Mouse (Mus musculus) adrenal gland, postnatal 0 days (tissue): ENCODE data around the gene Hoxb9. TPM values are rescaled to one million over a fixed set of nuclear protein-coding genes. Genes with fewer than 3 reads are reported as not detected.

Experiments
- microRNA-seq: library from miRNA; unstranded; fragments of <30 nt; microRNA quantifications from one replicate; pipeline ENCODE4, GENCODE M21; 2016; ENCODE audit warnings: borderline replicate concordance; ENCODE audit not compliant: insufficient number of aligned reads
- polyA plus RNA-seq: library from polyadenylated mRNA; unstranded; fragments of >200 nt; fragmentation: Nextera tagmentation; extraction: Ambion mirVana; gene quantifications from 2 replicates; pipeline ENCODE4 v1.2.1, GENCODE M21; 2015

The Hoxb9 gene
- polyA plus RNA-seq: 5.8 and 16.8 TPM in 2 replicates

GRCm38 (mm10) chr11:96270996-96271540 lies at the start of gene Hoxb9:
Hoxb9 (plus strand) TSS chr11:96271457.

GRCm38 (mm10) chr11:96281855-96282570 lies 10.8 kb downstream of the Hoxb9 start, which contains the start of gene Hoxb8:
Hoxb8 (plus strand) TSS chr11:96281905.

DNA sequence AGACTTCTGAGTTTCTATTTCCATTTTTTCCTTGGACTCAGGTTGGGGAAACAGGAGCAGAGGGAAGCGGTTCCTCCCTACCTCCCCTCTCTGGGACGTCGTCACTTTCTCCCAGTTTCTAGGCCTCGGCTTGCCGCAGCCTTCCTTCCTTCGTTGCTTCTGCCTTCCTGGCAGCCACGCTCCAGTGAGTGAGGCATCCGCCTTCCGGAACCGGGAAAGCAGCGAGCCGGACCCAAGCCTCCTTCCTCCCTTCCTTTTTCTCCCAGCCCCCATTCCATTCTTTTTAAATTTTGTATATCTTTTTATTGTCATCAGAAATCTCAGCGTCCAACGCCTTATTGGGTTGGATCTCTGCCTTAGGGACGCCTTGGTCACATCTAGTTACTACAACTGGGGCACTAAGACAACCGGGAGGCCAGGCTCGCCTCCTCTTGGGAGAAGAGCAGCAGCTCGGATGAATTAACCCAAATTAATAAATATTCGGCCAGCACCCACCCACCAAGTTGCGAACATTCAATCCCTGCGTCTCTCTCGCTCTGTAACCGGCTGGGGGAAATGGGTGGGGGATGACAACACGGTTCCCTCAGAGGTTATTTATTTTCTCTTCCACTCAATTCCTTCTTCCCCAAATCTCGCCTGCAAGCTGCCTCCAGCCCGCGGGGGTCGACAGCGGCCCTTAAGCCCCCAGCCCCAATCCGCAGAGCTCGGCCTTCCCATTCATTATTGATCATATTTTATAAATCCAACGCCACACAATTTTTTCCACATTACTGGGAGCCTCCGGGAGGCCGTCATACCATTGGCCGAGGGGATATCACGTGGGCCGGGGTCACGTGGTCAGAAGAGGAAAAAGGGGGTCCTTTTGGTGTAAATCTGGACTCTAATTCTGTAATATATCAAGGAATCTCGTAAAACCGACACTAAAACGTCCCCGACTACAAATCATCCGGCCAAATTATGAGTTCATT lies 14.8 kb downstream of the Hoxb9 start, which contains the start of gene Hoxb7:
Gene Hoxb7 (plus strand): TSS at position 853 of the 968 bp plus-strand sequence.

DNA sequence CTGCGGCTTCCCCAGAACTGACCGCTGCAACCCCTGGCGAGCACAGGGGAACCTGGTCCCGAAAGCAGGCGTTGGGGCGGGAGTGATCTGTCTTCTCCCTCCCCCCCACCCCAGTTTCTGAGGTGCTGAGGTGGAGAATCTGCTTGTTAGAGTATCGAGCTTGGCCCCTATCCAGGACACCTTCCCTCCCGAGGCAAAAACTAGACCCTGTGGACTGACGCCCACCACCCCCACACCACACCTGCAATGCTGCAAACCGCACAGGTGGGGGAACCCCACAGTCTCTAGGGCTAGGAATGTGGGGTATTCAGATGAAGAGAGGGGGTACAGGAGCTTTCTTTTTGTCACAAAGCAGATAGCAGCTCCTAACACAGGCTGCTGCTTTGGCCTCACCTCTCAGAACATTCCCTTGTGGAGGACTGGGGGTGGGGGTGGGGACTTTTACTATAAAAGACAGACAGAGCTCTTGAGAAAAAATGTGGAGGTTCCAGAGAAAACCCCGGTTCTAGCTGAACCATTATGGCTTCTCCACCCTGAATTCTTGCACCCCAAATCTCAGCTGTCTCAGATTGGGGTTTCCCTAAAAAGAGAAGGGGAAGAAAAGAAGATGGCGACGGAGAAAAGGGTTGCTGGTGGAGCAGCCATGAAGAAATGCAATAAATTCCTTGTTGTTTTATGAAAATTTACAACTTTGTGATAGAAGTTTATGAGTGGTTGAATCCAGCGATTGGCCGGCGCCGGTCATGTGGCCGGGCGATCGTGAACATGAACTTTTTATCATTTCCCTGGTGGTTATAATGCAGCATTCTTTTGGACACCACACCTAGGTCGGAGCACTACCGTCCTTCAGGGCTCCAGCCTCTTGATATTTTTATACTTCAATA lies 20.7 kb downstream of the Hoxb9 start, which contains the start of gene Hoxb6:
Gene Hoxb6 (plus strand): TSS at position 796 of the 884 bp plus-strand sequence.

DNA sequence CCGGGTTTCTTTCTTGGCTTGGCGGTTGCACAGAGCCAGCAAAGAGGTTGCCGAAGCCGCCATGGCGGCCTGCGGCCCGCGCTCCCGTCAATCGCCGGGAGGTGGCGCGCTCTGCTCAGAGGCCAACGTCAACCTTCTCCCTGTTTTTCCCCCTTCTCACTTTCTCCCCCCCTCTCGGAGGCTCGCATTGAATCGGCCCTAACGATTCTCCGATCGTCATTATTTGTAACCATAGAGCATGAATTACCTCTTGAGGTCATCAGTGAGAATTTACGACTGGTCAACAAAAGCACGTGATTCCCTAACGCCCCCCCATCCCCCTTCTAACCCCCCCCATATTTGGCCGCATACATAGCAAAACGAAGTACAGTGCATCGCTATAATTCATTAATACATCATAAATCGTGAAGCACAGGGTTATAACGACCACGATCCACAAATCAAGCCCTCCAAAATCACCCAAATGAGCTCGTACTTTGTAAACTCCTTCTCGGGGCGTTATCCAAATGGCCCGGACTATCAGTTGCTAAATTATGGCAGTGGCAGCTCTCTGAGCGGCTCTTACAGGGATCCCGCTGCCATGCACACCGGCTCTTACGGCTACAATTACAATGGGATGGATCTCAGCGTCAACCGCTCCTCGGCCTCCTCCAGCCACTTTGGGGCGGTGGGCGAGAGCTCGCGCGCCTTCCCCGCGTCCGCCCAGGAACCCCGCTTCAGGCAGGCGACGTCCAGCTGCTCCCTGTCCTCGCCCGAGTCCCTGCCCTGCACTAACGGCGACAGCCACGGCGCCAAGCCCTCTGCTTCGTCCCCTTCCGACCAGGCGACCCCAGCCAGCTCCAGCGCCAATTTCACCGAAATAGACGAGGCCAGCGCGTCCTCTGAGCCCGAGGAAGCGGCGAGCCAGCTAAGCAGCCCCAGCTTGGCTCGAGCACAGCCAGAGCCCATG lies 32.2 kb downstream of the Hoxb9 start, which contains the start of gene Hoxb5:
Gene Hoxb5 (plus strand): TSS at position 186 of the 949 bp plus-strand sequence.

GRCm38 (mm10) chr11:96317608-96318367 lies 46.5 kb downstream of the Hoxb9 start, which contains the start of gene Hoxb4:
Hoxb4 (plus strand) TSS chr11:96318267.

GRCm38 (mm10) chr11:96323154-96323553 lies 51.9 kb downstream of the Hoxb9 start, which contains the start of gene Hoxb3:
Hoxb3 (plus strand) TSS chr11:96323326.

Small RNAs within 50 kb of the gene (microRNA-seq; reads per million reads assigned to microRNA genes)
- 85,112 reads per million, percentile 100 among the genes with 10 or more reads in this experiment for gene Mir10a
- 26.6 reads per million, percentile 27 among the genes with 10 or more reads in this experiment for gene Mir196a-1

Other genes with a start within 250 kb of the Hoxb9 start
- gene Gip, start 246.9 kb upstream of the Hoxb9 start, polyA plus RNA-seq: 0.29 and 1.3 TPM in 2 replicates
- 64.6 and 78.3 TPM in 2 replicates for gene Snf8, start 236.6 kb upstream of the Hoxb9 start, polyA plus RNA-seq
- gene Ube2z, start 206.1 kb upstream of the Hoxb9 start, polyA plus RNA-seq: 24.1 and 26.4 TPM in 2 replicates
- 544 and 782 TPM in 2 replicates for gene Atp5g1, start 195.8 kb upstream of the Hoxb9 start, polyA plus RNA-seq
- not detected in 2 replicates for gene Calcoco2, start 159.5 kb upstream of the Hoxb9 start, polyA plus RNA-seq
- gene Ttll6, start 137.7 kb upstream of the Hoxb9 start, polyA plus RNA-seq: not detected in 2 replicates
- not detected in 2 replicates for gene Hoxb13, start 77.1 kb upstream of the Hoxb9 start, polyA plus RNA-seq
- 3.9 and 8.9 TPM in 2 replicates for gene Hoxb8, start 10.4 kb downstream of the Hoxb9 start, polyA plus RNA-seq
- gene Hoxb7, start 15.2 kb downstream of the Hoxb9 start, polyA plus RNA-seq: 44.2 and 62.6 TPM in 2 replicates
- gene Hoxb6, start 21.0 kb downstream of the Hoxb9 start, polyA plus RNA-seq: 19.5 and 38.7 TPM in 2 replicates
- 2.8 and 9.2 TPM in 2 replicates for gene Hoxb5, start 31.9 kb downstream of the Hoxb9 start, polyA plus RNA-seq
- gene Hoxb4, start 46.8 kb downstream of the Hoxb9 start, polyA plus RNA-seq: 1.3 and 3.1 TPM in 2 replicates
- 1.4 and 3.3 TPM in 2 replicates for gene Hoxb3, start 51.9 kb downstream of the Hoxb9 start, polyA plus RNA-seq
- 13.2 and 23.1 TPM in 2 replicates for gene Hoxb2, start 79.1 kb downstream of the Hoxb9 start, polyA plus RNA-seq
- gene Hoxb1, start 94.3 kb downstream of the Hoxb9 start, polyA plus RNA-seq: not detected in 2 replicates
- 6.4 and 10.9 TPM in 2 replicates for gene Skap1, start 193.1 kb downstream of the Hoxb9 start, polyA plus RNA-seq